Mouse (Mus musculus) limb, embryonic 14.5 days (tissue): ENCODE measurements around the gene Slc25a19. TPM values are rescaled to one million over a fixed set of nuclear protein-coding genes. Genes with fewer than 3 reads are reported as not detected.

ENCODE experiments used
- ATAC-seq: fragments of 200-750 bp; cut with Nextera tagmentation; 2 replicates; pipeline ENCODE4 v1.8.0; 2017; ENCODE audit warnings: low read depth, moderate number of reproducible peaks, moderate TSS enrichment; ENCODE audit not compliant: low FRiP score
- DNase-seq: peaks from one replicate; pipeline ENCODE4 v3.0.0-alpha.2; 2015; ENCODE audit warnings: low spot score
- H3K27ac ChIP-seq: fragments of 300-500 bp; sonication (generic); replicated peaks from 2 replicates; pipeline ENCODE4 v1.5.1; 2014; ENCODE audit warnings: low read depth, mild to moderate bottlenecking, low read length, moderate library complexity, mixed read lengths
- H3K27me3 ChIP-seq: fragments of 300-500 bp; sonication (generic); 2 replicates; pipeline ENCODE4 v1.6.1; 2014; ENCODE audit warnings: low read length, mixed read lengths; ENCODE audit not compliant: control insufficient read depth, insufficient read depth
- H3K36me3 ChIP-seq: fragments of 300-500 bp; sonication (generic); 2 replicates; pipeline ENCODE4 v1.6.1; 2014; ENCODE audit warnings: mild to moderate bottlenecking, low read length, moderate library complexity, mixed read lengths; ENCODE audit not compliant: control insufficient read depth, insufficient read depth
- H3K4me1 ChIP-seq: fragments of 300-500 bp; sonication (generic); 2 replicates; pipeline ENCODE4 v1.6.1; 2014; ENCODE audit warnings: antibody characterized with exemption, low read length, mixed read lengths; ENCODE audit not compliant: control insufficient read depth, insufficient read depth
- H3K4me2 ChIP-seq: fragments of 300-500 bp; sonication (generic); replicated peaks from 2 replicates; pipeline ENCODE4 v1.6.1; 2014; ENCODE audit warnings: low read depth, mild to moderate bottlenecking, low read length, moderate library complexity; ENCODE audit not compliant: severe bottlenecking
- H3K4me3 ChIP-seq: fragments of 300-500 bp; sonication (generic); replicated peaks from 2 replicates; pipeline ENCODE4 v1.5.1; 2014; ENCODE audit warnings: low read length
- H3K9ac ChIP-seq: fragments of 300-500 bp; sonication (generic); 2 replicates; pipeline ENCODE4 v1.6.1; 2014; ENCODE audit warnings: mild to moderate bottlenecking, low read depth, low read length, moderate library complexity; ENCODE audit not compliant: severe bottlenecking
- H3K9me3 ChIP-seq: fragments of 300-500 bp; sonication (generic); 2 replicates; pipeline ENCODE4 v1.6.1; 2016; ENCODE audit warnings: low read length; ENCODE audit not compliant: control insufficient read depth
- POLR2A ChIP-seq: fragments of 200-500 bp; IDR thresholded peaks from 2 replicates; pipeline ENCODE4 v1.8.0; 2012; ENCODE audit warnings: inconsistent platforms, mild to moderate bottlenecking, moderate library complexity, borderline replicate concordance; ENCODE audit not compliant: insufficient read depth, insufficient read length; ENCODE audit errors: extremely low read depth
- WGBS: fragments of 180-500 bp; shearing (Covaris S2); extraction: QIAGEN DNeasy Blood & Tissue Kit; methylation state at CpG from one replicate; pipeline ENCODE4 v1.1.7; 2014; 5-methylcytosine and 5-hydroxymethylcytosine counted together
- polyA plus RNA-seq, 2 experiments: library from polyadenylated mRNA; depleted of rRNA in 1 of 2; stranded (reverse) in 1 of 2; unstranded in 1 of 2; fragments of >200 nt; fragmentation: Nextera tagmentation in 1 of 2; extraction: Ambion mirVana in 1 of 2; gene quantifications; 2 replicates each; pipeline versions ENCODE4 v1.2.1 to v1.2.3; 2012 to 2014

Gene Slc25a19
- polyA plus RNA-seq, 2 experiments = 20.9 to 30.7 TPM

- 92% methylated on average over 7 of the region's 7 CpGs for WGBS
- Histone ChIP-seq H3K36me3 (peaks cover 59% of the 10 kb centered on the region), H3K4me2 (no peak overlapping the region), H3K27me3 (no peaks in the 10 kb centered on the region), H3K4me3 (no peak overlapping the region), H3K27ac (no peak overlapping the region), H3K4me1 (no peaks in the 10 kb centered on the region), H3K9me3 (no peaks in the 10 kb centered on the region), H3K9ac (no peak overlapping the region)
- no peak for ATAC-seq
- no peak for TF ChIP-seq POLR2A
- no peak for DNase-seq
These were observed 8.1 kb downstream of the Slc25a19 start for GRCm38 (mm10) chr11:115619949-115620348.

- H3K27ac ChIP-seq = no peak overlapping the region
- H3K4me3 ChIP-seq = no peak overlapping the region
- no peak for ATAC-seq
- peaks cover 64% of the 10 kb centered on the region for H3K36me3 ChIP-seq
- no peak for DNase-seq
- WGBS = 88% methylated on average over 16 of the region's 16 CpGs
- no peak overlapping the region for H3K9ac ChIP-seq
- H3K4me2 ChIP-seq = no peak overlapping the region
- H3K4me1 ChIP-seq = no peaks in the 10 kb centered on the region
- no peaks in the 10 kb centered on the region for H3K27me3 ChIP-seq
- H3K9me3 ChIP-seq = no peaks in the 10 kb centered on the region
- TF ChIP-seq POLR2A = no peak
These were observed 9.2 kb downstream of the Slc25a19 start for GRCm38 (mm10) chr11:115618732-115619516.

GRCm38 (mm10) chr11:115618001-115618400 lies 10.1 kb downstream of the Slc25a19 start:
- H3K9me3 ChIP-seq = no peaks in the 10 kb centered on the region
- H3K27ac ChIP-seq = no peak overlapping the region
- no peaks in the 10 kb centered on the region for H3K27me3 ChIP-seq
- no peak for TF ChIP-seq POLR2A
- H3K4me1 ChIP-seq = peaks cover 5% of the 10 kb centered on the region; the same call in 1 of the 2 replicates
- no peak overlapping the region for H3K4me3 ChIP-seq
- DNase-seq = no peak
- H3K4me2 ChIP-seq = no peak overlapping the region
- 76% methylated on average over 2 of the region's 2 CpGs for WGBS
- H3K36me3 ChIP-seq = peaks cover 58% of the 10 kb centered on the region
- ATAC-seq = no peak
- H3K9ac ChIP-seq = no peak overlapping the region

GRCm38 (mm10) chr11:115616893-115617292 lies 11.2 kb downstream of the Slc25a19 start:
- peaks cover 5% of the 10 kb centered on the region; the same call in 1 of the 2 replicates for H3K4me1 ChIP-seq
- no peaks in the 10 kb centered on the region for H3K27me3 ChIP-seq
- peaks cover 48% of the 10 kb centered on the region for H3K36me3 ChIP-seq
- H3K4me2 ChIP-seq = no peak overlapping the region
- H3K9ac ChIP-seq = no peak overlapping the region
- no peak for TF ChIP-seq POLR2A
- no peak overlapping the region for H3K4me3 ChIP-seq
- H3K9me3 ChIP-seq = no peaks in the 10 kb centered on the region
- H3K27ac ChIP-seq = no peak overlapping the region
- WGBS = 71% methylated on average over 6 of the region's 6 CpGs
- DNase-seq (no peak), ATAC-seq (no peak)

- 87% methylated on average over 7 of the region's 7 CpGs for WGBS
- Histone ChIP-seq H3K4me1 (peaks cover 8% of the 10 kb centered on the region; the same call in 1 of the 2 replicates), H3K4me2 (no peak overlapping the region), H3K9ac (no peak overlapping the region), H3K27me3 (no peaks in the 10 kb centered on the region), H3K9me3 (no peaks in the 10 kb centered on the region), H3K27ac (no peak overlapping the region), H3K36me3 (peaks cover 46% of the 10 kb centered on the region), H3K4me3 (no peak overlapping the region)
- DNase-seq = no peak
- no peak for ATAC-seq
- no peak for TF ChIP-seq POLR2A
These were observed 11.7 kb downstream of the Slc25a19 start for GRCm38 (mm10) chr11:115616371-115616770.
